Mouse (Mus musculus) midbrain, embryonic 15.5 days (tissue): ENCODE data around the gene Cd3d. TPM values are rescaled to one million over a fixed set of nuclear protein-coding genes. Genes with fewer than 3 reads are reported as not detected.

Experiments
- ATAC-seq: fragments of 200-750 bp; cut with Nextera tagmentation; replicated peaks from 2 replicates; pipeline ENCODE4 v1.8.0; 2017; ENCODE audit warnings: moderate TSS enrichment
- H3K27ac ChIP-seq: fragments of 300-500 bp; sonication (generic); 2 replicates; pipeline ENCODE4 v1.5.1; 2015; ENCODE audit warnings: mild to moderate bottlenecking, inconsistent platforms
- H3K27me3 ChIP-seq: fragments of 300-500 bp; sonication (generic); replicated peaks from 2 replicates; pipeline ENCODE4 v1.6.1; 2015; ENCODE audit warnings: inconsistent platforms
- H3K36me3 ChIP-seq: fragments of 300-500 bp; sonication (generic); replicated peaks from 2 replicates; pipeline ENCODE4 v1.6.1; 2015; ENCODE audit warnings: inconsistent platforms
- H3K4me1 ChIP-seq: fragments of 300-500 bp; sonication (generic); 2 replicates; pipeline ENCODE4 v1.6.1; 2015; ENCODE audit warnings: inconsistent platforms
- H3K4me2 ChIP-seq: fragments of 300-500 bp; sonication (generic); 2 replicates; pipeline ENCODE4 v1.6.1; 2015; ENCODE audit warnings: inconsistent platforms, mild to moderate bottlenecking, moderate library complexity
- H3K4me3 ChIP-seq: fragments of 300-500 bp; sonication (generic); 2 replicates; pipeline ENCODE4 v1.5.1; 2015; ENCODE audit warnings: mild to moderate bottlenecking, inconsistent platforms
- H3K9ac ChIP-seq: fragments of 300-500 bp; sonication (generic); 2 replicates; pipeline ENCODE4 v1.6.1; 2015; ENCODE audit warnings: mild to moderate bottlenecking, inconsistent platforms
- H3K9me3 ChIP-seq: fragments of 300-500 bp; sonication (generic); 2 replicates; pipeline ENCODE4 v1.6.1; 2016; ENCODE audit warnings: inconsistent platforms
- WGBS: fragments of 180-500 bp; shearing (Covaris S2); methylation state at CpG from one replicate; pipeline ENCODE4 v1.1.7; 2015; ENCODE audit warnings: mixed read lengths; 5-methylcytosine and 5-hydroxymethylcytosine counted together
- polyA plus RNA-seq: library from polyadenylated mRNA; unstranded; fragments of >200 nt; fragmentation: Nextera tagmentation; extraction: Ambion mirVana; gene quantifications from 2 replicates; pipeline ENCODE4 v1.2.1, GENCODE M21; 2015

Gene Cd3d
- polyA plus RNA-seq, 1 experiment from 2014 or later, result not detected

DNA sequence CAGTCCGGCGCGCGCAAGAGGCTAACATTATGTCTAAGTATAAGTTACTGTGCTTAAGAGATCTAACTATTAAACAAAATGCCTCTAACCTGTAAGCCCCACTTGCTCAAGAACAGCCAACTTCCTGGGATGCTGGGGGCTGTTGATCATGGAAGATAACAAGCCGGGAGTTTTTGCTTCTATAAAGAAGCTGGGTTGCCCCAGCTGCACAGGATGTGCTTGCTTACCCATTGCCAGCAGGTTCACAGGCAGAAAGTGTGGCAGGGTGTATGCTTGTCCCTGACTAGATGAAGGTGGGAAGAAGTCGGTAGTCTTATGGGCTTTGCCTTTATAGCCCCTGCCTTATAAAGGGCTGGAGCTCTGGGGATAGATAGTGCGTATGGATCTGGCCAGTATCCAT lies 15.0 kb downstream of the Cd3d start:
- Histone ChIP-seq H3K9ac (no peak overlapping the region), H3K4me3 (no peak overlapping the region), H3K4me1 (no peaks in the 10 kb centered on the region), H3K9me3 (no peaks in the 10 kb centered on the region), H3K4me2 (no peak overlapping the region), H3K27me3 (no peaks in the 10 kb centered on the region), H3K36me3 (no peaks in the 10 kb centered on the region), H3K27ac (no peak overlapping the region)
- ATAC-seq, result no peak
- WGBS, result 96% methylated on average over 7 of the region's 7 CpGs

DNA sequence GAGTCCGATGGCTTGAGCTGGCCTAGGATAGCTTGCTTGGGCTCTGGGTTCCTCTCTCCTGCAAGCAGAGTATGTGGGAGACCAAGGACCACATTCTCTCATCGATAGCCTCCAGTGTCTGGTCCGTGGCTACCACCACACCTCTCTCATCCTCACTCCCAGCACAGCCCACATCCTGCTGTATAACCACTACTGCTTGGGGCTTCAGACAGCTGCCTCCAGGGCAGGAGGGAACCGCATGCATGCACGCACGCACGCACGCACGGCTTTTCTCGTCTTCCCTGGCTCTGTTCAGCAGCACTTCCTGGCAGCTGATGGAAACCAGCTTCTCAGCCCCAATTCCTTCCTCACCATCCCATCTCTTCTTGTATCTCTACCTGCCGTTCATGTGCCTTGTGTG lies 16.6 kb downstream of the Cd3d start:
- H3K36me3 ChIP-seq, result no peaks in the 10 kb centered on the region
- no peaks in the 10 kb centered on the region for H3K27me3 ChIP-seq
- no peak overlapping the region for H3K9ac ChIP-seq
- H3K27ac ChIP-seq, result no peak overlapping the region
- H3K4me3 ChIP-seq, result no peak overlapping the region
- no peak overlapping the region for H3K4me2 ChIP-seq
- 72% methylated on average over 11 of the region's 11 CpGs for WGBS
- no peak for ATAC-seq
- no peaks in the 10 kb centered on the region for H3K9me3 ChIP-seq
- no peaks in the 10 kb centered on the region for H3K4me1 ChIP-seq

DNA sequence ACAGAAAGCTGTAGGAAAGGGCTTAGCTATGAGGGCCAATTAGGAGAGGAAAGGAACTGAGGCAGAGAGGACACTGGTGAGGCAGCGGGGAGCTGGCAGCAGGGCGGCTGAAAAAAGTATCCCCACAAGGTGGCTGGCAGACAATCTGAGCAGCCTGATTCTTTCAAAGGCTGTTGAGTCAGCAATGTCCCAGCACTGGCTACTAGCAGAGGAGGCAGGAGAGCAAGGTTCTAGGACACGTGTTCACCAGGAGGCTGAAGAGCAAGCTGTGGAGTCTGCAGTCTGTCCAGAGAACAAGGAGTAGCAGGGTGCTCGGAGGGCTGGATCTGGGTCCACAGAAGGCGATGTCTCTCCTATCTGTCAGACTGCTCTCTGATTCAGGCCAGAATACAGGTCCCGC lies 17.6 kb downstream of the Cd3d start:
- H3K36me3 ChIP-seq, result no peaks in the 10 kb centered on the region
- no peak overlapping the region for H3K9ac ChIP-seq
- 59% methylated on average over 6 of the region's 6 CpGs for WGBS
- no peak for ATAC-seq
- H3K27me3 ChIP-seq, result no peaks in the 10 kb centered on the region
- no peaks in the 10 kb centered on the region for H3K4me1 ChIP-seq
- no peak overlapping the region for H3K27ac ChIP-seq
- no peaks in the 10 kb centered on the region for H3K9me3 ChIP-seq
- H3K4me2 ChIP-seq, result no peak overlapping the region
- H3K4me3 ChIP-seq, result no peak overlapping the region

DNA sequence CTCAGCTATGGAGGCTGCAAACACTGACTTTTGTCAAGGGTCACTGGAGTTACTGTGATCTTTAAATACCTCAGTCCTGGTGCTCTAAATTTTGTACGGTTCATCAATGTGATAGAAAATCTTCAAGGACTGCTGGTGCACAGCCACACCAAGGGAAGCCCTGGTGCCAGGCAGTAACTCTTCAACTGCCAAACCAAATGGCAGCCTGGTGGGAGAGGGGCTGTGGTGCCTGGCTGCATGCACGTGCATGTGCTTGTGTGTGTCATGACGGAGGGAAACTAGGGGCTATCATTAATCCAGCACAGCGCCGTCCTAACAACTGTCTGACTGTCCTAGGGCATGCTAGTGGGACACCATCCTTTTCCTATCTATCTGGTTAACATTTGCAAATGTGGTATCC lies 18.2 kb downstream of the Cd3d start:
- no peaks in the 10 kb centered on the region for H3K9me3 ChIP-seq
- no peak overlapping the region for H3K27ac ChIP-seq
- no peak overlapping the region for H3K4me2 ChIP-seq
- H3K4me1 ChIP-seq, result no peaks in the 10 kb centered on the region
- no peaks in the 10 kb centered on the region for H3K36me3 ChIP-seq
- H3K4me3 ChIP-seq, result no peak overlapping the region
- no peaks in the 10 kb centered on the region for H3K27me3 ChIP-seq
- no peak overlapping the region for H3K9ac ChIP-seq
- ATAC-seq, result no peak
- 78% methylated on average over 5 of the region's 5 CpGs for WGBS

DNA sequence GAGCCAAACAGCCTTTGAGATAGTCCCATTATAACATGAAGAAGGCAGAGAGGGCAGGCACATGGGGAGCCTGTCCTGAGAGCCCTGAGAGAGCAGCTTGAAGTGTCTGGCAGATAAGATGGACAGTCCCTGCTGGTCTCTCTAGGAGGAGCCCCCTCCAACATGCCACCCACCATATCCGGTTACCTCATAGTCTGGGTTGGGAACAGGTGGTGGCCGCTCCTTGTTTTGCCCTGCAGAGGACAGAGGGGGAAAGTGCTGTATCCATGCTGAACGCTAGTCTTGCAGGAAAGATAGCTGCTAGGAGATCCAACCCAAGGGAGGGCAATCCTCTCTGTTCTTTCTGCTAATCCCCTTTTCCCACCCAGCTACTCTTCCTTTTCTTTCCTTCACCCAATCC lies 18.7 kb downstream of the Cd3d start:
- Histone ChIP-seq H3K9me3 (no peaks in the 10 kb centered on the region), H3K36me3 (no peaks in the 10 kb centered on the region), H3K4me2 (no peak overlapping the region), H3K27me3 (no peaks in the 10 kb centered on the region), H3K4me1 (no peaks in the 10 kb centered on the region), H3K9ac (no peak overlapping the region), H3K27ac (no peak overlapping the region), H3K4me3 (no peak overlapping the region)
- WGBS, result 65% methylated on average over 3 of the region's 3 CpGs
- no peak for ATAC-seq

DNA sequence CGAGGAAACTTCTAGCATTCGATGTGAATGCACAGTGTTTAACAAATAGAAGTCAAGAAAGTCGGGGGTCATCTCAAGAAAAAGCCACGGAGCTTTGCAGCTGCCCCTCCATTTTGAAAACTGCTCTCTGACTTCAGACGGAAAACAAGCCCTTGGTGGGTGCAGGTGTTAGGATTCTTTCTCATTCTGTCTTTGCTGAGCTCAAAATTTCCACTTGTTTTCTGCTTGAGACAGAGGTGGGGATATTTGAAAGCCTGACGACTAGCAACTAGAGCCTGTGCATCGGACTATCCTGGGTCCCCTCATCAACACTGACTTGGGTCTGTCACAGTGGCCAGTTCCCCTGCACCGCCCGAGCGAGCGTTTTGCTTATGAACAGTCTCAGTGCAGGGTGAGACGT lies 25.8 kb downstream of the Cd3d start:
- Histone ChIP-seq H3K27ac (no peak overlapping the region), H3K4me3 (no peak overlapping the region), H3K4me2 (no peak overlapping the region), H3K9me3 (no peaks in the 10 kb centered on the region), H3K27me3 (no peaks in the 10 kb centered on the region), H3K4me1 (no peaks in the 10 kb centered on the region), H3K36me3 (no peaks in the 10 kb centered on the region), H3K9ac (no peak overlapping the region)
- ATAC-seq, result no peak
- WGBS, result 82% methylated on average over 12 of the region's 12 CpGs

DNA sequence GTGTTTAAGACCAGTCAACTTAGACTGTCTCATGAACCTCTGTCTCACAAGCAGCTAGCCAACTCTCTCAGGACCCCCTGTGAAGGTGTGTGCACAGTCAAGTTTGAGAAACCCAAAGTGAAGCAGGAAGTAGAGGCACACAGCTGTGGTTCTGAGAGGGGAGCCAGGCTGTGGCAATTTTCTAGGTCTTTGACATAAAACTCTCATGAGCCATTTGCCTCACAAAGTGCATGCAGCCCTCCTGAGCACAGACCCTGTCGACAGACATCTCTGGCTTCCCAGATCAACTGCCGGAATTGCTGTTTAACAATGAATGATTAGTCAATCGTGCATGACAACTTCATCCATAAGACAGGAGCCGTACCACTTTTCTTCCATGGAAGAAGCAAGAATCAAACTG lies 26.8 kb downstream of the Cd3d start:
- Histone ChIP-seq H3K36me3 (no peaks in the 10 kb centered on the region), H3K4me1 (no peaks in the 10 kb centered on the region), H3K9ac (no peak overlapping the region), H3K27me3 (no peaks in the 10 kb centered on the region), H3K27ac (no peak overlapping the region), H3K9me3 (no peaks in the 10 kb centered on the region), H3K4me3 (no peak overlapping the region), H3K4me2 (no peak overlapping the region)
- WGBS, result 53% methylated on average over 4 of the region's 4 CpGs
- ATAC-seq, result no peak

DNA sequence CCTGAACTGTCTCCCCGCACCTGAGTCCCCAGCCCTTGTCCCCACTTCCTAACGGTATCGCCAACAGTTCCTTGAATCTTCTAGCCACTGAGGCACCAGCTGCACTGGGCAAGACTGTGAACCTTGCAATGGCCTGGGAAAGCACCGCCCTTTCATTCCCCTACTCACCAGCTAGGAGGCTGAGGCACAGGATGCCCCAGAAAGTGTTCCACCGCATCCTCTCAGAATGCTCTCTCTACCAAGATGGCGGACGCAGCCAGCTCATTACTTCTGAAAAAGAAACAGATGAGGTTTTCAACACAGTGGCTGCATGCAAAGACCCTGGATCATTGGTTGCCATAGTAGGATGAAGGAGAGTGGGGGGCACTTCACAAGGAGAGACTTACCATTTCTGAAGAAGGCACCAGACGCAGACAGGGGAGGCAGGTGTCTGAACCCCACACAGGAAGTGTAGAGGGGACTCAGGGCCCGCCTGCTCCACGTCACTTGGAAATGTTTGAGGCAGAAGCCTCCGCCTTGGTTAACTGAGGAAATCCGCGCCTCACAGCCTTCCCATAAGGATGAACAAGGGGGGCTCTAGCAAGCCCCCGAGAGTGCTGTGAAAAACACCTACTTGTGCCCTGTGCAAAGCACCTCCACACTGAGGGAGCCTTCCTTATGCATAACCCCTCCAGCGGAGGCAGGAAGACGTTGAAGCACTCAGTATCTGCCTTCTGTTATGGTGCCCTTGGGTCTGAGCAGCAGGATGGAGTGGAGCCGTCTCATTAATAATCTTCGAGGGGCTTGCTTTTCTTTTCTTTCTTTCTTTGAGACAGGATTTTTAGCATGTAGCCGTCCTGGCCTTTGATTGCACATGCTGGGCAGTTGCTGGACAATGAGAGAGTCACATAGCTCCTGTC lies 27.8 kb downstream of the Cd3d start, which contains the start of gene Cd3e:
TSS of gene Cd3e (minus strand) at position 448 of the 899 bp plus-strand sequence.
- 84% methylated on average over 19 of the region's 19 CpGs for WGBS
- no peaks in the 10 kb centered on the region for H3K9me3 ChIP-seq
- no peak within 1 kb of the TSS for H3K4me2 ChIP-seq
- ATAC-seq, result no peak
- H3K9ac ChIP-seq, result no peak within 1 kb of the TSS
- no peak within 1 kb of the TSS for H3K4me3 ChIP-seq
- H3K4me1 ChIP-seq, result no peaks in the 10 kb centered on the region
- no peaks in the 10 kb centered on the region for H3K36me3 ChIP-seq
- no peak within 1 kb of the TSS for H3K27ac ChIP-seq
- H3K27me3 ChIP-seq, result no peaks in the 10 kb centered on the region

DNA sequence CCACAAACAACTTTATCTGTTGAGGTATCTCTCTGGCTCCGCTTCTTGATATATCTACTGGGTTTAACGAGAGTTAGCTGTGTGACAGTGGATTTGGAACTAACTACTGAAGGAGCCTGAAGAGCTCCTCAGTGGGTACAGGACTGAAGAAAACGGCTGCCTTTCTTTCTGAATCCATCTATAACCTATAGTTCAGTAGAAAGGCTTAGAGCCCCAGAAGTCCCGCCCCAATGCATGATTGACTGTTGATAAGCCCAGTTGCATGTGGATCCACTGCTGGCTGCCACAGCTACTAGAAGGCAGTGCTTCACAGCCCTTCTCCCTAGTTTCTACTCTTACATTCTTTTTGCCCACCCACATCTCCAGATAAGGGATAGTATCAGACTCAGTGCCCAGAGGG lies 28.9 kb downstream of the Cd3d start:
- Histone ChIP-seq H3K9me3 (no peaks in the 10 kb centered on the region), H3K36me3 (no peaks in the 10 kb centered on the region), H3K9ac (no peak overlapping the region), H3K4me1 (no peaks in the 10 kb centered on the region), H3K4me3 (no peak overlapping the region), H3K4me2 (no peak overlapping the region), H3K27me3 (no peaks in the 10 kb centered on the region), H3K27ac (no peak overlapping the region)
- 85% methylated on average over 4 of the region's 4 CpGs for WGBS
- ATAC-seq, result no peak

DNA sequence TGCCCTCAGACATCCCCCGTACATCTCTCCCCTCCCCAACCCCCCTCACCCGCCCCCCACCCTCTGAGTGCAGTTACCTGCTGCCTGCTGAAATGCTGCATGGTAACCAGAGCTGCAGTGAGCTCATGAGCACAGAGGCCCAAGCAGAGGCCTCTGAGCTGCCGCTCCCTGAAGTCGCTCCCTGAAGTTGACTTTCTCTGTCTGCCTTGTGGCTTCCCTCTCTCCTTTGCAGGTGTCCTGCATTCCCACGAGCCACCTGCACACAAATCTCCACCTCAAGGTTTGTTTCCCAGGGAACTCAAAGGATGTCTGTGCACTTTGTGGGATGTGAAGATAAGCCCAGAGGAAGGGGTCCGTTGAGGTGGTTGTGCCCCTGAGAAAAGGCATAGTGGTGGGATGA lies 29.7 kb downstream of the Cd3d start:
- Histone ChIP-seq H3K4me3 (no peak overlapping the region), H3K9ac (no peak overlapping the region), H3K9me3 (no peaks in the 10 kb centered on the region), H3K36me3 (no peaks in the 10 kb centered on the region), H3K27ac (no peak overlapping the region), H3K4me1 (no peaks in the 10 kb centered on the region), H3K27me3 (no peaks in the 10 kb centered on the region), H3K4me2 (no peak overlapping the region)
- WGBS, result 44% methylated on average over 6 of the region's 6 CpGs
- no peak for ATAC-seq

DNA sequence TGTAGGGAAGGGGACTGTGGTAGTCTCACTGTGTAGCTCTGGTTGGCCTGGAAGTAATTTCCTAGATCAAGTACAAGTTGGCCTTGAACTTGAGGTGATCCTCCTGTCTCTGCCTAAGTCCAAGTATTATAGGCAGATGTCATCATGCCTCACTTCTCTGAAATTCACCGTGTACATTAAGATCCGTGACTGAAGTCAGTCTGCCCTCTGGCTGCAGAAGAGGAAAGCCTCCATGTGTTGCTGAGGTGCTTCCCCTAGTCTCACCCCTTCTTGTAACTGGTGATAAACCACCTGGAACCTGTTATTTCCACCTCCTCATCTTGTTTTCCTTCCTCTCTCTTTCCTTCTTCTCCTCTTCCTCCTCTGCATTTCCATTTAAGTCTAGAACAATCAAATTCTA lies 33.3 kb downstream of the Cd3d start:
- H3K4me2 ChIP-seq, result no peak overlapping the region
- no peaks in the 10 kb centered on the region for H3K9me3 ChIP-seq
- H3K9ac ChIP-seq, result no peak overlapping the region
- H3K4me1 ChIP-seq, result no peaks in the 10 kb centered on the region
- H3K27ac ChIP-seq, result no peak overlapping the region
- H3K36me3 ChIP-seq, result no peaks in the 10 kb centered on the region
- ATAC-seq, result no peak
- WGBS, result 35% methylated on average over 2 of the region's 2 CpGs
- H3K4me3 ChIP-seq, result no peak overlapping the region
- H3K27me3 ChIP-seq, result no peaks in the 10 kb centered on the region

DNA sequence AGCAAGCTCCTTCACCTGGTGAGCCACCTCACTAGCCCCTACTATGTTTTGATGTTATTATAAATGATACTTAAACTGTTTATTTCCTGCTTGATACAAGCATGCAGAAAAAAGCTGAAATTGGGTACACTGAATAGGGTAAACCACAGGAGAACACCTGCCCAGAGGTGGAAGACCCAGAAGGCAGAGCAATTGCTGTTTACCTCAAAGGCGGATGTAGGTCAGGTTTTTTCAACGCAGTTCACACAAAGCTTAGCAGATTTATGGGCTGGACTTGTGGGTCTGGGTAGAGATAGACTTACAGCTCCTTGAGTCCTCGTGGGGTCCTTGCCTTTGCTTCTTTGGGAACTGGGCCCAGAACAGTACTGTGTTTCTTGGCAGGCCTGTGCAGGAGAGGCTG lies 34.3 kb downstream of the Cd3d start:
- H3K27me3 ChIP-seq, result no peaks in the 10 kb centered on the region
- ATAC-seq, result no peak

DNA sequence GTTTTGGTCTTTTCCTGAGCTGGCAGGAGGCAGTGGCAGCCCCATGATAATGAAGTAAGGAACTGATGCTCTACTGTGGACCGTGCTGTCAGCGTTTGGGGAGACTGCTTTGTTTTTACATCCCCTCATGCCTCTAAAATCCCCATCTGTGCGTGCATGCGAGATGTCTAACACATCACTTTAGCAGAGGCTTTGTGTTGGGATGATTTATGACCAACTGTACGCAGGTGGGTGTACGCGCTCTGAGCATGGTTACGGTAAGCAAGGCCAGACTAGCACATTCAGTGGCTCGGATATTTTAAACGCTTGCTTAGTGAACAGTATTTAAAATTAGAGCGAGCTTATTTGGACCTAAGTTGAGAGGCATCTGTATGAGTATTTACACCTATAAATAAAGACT lies 36.4 kb downstream of the Cd3d start:
- Histone ChIP-seq H3K4me1 (no peaks in the 10 kb centered on the region), H3K9ac (no peak overlapping the region), H3K4me2 (no peak overlapping the region), H3K9me3 (no peaks in the 10 kb centered on the region), H3K4me3 (no peak overlapping the region), H3K36me3 (no peaks in the 10 kb centered on the region), H3K27ac (no peak overlapping the region), H3K27me3 (no peaks in the 10 kb centered on the region; the same call in 1 of the 2 replicates)
- WGBS, result 86% methylated on average over 11 of the region's 11 CpGs
- ATAC-seq, result no peak

More for the DNA sequence above, 34.3 kb downstream of the Cd3d start:
- H3K36me3 ChIP-seq, result no peaks in the 10 kb centered on the region
- no peak overlapping the region for H3K4me2 ChIP-seq
- H3K4me1 ChIP-seq, result no peaks in the 10 kb centered on the region
- H3K9ac ChIP-seq, result no peak overlapping the region
- no peak overlapping the region for H3K27ac ChIP-seq
- H3K9me3 ChIP-seq, result no peaks in the 10 kb centered on the region
- H3K4me3 ChIP-seq, result no peak overlapping the region
- 75% methylated on average over 3 of the region's 3 CpGs for WGBS
